Mouse (Mus musculus) embryonic fibroblast, embryonic 13.5 days (primary cell): ENCODE data around the gene Ahnak. TPM values are rescaled to one million over a fixed set of nuclear protein-coding genes. Genes with fewer than 3 reads are reported as not detected.

Source experiments
- H3K27ac ChIP-seq: 2 replicates; pipeline ENCODE4 v1.5.1; 2012; ENCODE audit warnings: low read length, control low read depth, inconsistent platforms; ENCODE audit not compliant: insufficient read depth
- H3K4me1 ChIP-seq: 2 replicates; pipeline ENCODE4 v1.6.1; 2011; ENCODE audit warnings: low read length; ENCODE audit not compliant: control insufficient read depth, insufficient read depth
- H3K4me3 ChIP-seq: 2 replicates; pipeline ENCODE4 v1.5.1; 2011; ENCODE audit warnings: mild to moderate bottlenecking, control low read depth, low read length; ENCODE audit not compliant: insufficient read depth
- CTCF ChIP-seq: IDR thresholded peaks from 2 replicates; pipeline ENCODE4 v1.5.1; 2011; ENCODE audit warnings: mild to moderate bottlenecking, control low read depth, low read length, moderate library complexity, borderline replicate concordance; ENCODE audit not compliant: insufficient read depth
- POLR2A ChIP-seq: IDR thresholded peaks from 2 replicates; pipeline ENCODE4 v1.6.1; 2011; ENCODE audit warnings: low read depth, mild to moderate bottlenecking, control low read depth, low read length, moderate library complexity
- polyA plus RNA-seq: library from polyadenylated mRNA; stranded (reverse); fragments of >200 nt; gene quantifications from 2 replicates; pipeline ENCODE4 v1.2.4, GENCODE M21; 2011; ENCODE audit warnings: low read depth; ENCODE audit not compliant: missing spikeins, insufficient read length

Gene Ahnak
- polyA plus RNA-seq, 1 experiment, result 559 TPM

GRCm38 (mm10) chr19:9023021-9023778 lies 34.1 kb downstream of the Ahnak start:
- H3K4me3 ChIP-seq, result no peak overlapping the region
- TF ChIP-seq CTCF (no peak), POLR2A (no peak)
- peaks cover 9% of the 10 kb centered on the region; the same call in 1 of the 2 replicates for H3K4me1 ChIP-seq
- H3K27ac ChIP-seq, result peak overlapping the region; percentile 79

GRCm38 (mm10) chr19:9025562-9026257 lies 36.6 kb downstream of the Ahnak start:
- Histone ChIP-seq H3K4me1 (peaks cover 9% of the 10 kb centered on the region; the same call in 1 of the 2 replicates), H3K4me3 (no peak overlapping the region), H3K27ac (0 out of 2 replicates have a peak overlapping the region, but pooled peaks have one; percentile 14)
- no peak for TF ChIP-seq POLR2A
- TF ChIP-seq CTCF, result no peak

- H3K4me1 ChIP-seq, result peaks cover 9% of the 10 kb centered on the region; the same call in 1 of the 2 replicates
- no peak for TF ChIP-seq CTCF
- no peak for TF ChIP-seq POLR2A
- H3K27ac ChIP-seq, result no peak overlapping the region
- H3K4me3 ChIP-seq, result no peak overlapping the region
Measured at GRCm38 (mm10) chr19:9026634-9027033, 37.5 kb downstream of the Ahnak start.

GRCm38 (mm10) chr19:9027795-9028194 lies 38.7 kb downstream of the Ahnak start:
- H3K4me3 ChIP-seq, result no peak overlapping the region
- H3K27ac ChIP-seq, result peak overlapping the region; percentile 21
- peaks cover 9% of the 10 kb centered on the region; the same call in 1 of the 2 replicates for H3K4me1 ChIP-seq
- TF ChIP-seq CTCF, result no peak

- H3K4me1 ChIP-seq, result peaks cover 9% of the 10 kb centered on the region; the same call in 1 of the 2 replicates
- TF ChIP-seq CTCF (no peak), POLR2A (no peak)
- no peak overlapping the region for H3K4me3 ChIP-seq
- 0 out of 2 replicates have a peak overlapping the region, but pooled peaks have one; percentile 21 for H3K27ac ChIP-seq
Measured at GRCm38 (mm10) chr19:9028375-9028774, 39.3 kb downstream of the Ahnak start.

- peaks cover 15% of the 10 kb centered on the region for H3K4me1 ChIP-seq
- H3K27ac ChIP-seq, result no peak overlapping the region
- H3K4me3 ChIP-seq, result no peak overlapping the region
- no peak for TF ChIP-seq POLR2A
- TF ChIP-seq CTCF, result no peak
Measured at GRCm38 (mm10) chr19:9029640-9030262, 40.7 kb downstream of the Ahnak start.

GRCm38 (mm10) chr19:9032502-9033129 lies 43.5 kb downstream of the Ahnak start:
- Histone ChIP-seq H3K4me1 (peaks cover 12% of the 10 kb centered on the region), H3K27ac (peak overlapping the region; percentile 81; the same call in 1 of the 2 replicates), H3K4me3 (no peak overlapping the region)
- TF ChIP-seq POLR2A (no peak), CTCF (no peak)

- Histone ChIP-seq H3K4me1 (peaks cover 9% of the 10 kb centered on the region; the same call in 1 of the 2 replicates), H3K27ac (peak overlapping the region; percentile 81), H3K4me3 (no peak overlapping the region)
- TF ChIP-seq POLR2A (no peak), CTCF (no peak)
Measured at GRCm38 (mm10) chr19:9033412-9034340, 44.6 kb downstream of the Ahnak start.
